Mouse (Mus musculus) lung, postnatal 0 days (tissue): ENCODE measurements at regions not wholly inside any gene's neighbourhood (a gene's known extent, or its start where the extent isn't known, plus 50 kb on each side); places are given as distances from the start of the nearest gene placed in this dataset.

Experiments
- CTCF ChIP-seq: IDR thresholded peaks from 2 replicates; pipeline ENCODE4 v1.5.1; 2016; ENCODE audit warnings: antibody characterized with exemption, mild to moderate bottlenecking
- EP300 ChIP-seq: IDR thresholded peaks from 2 replicates; pipeline ENCODE4 v1.6.1; 2016; ENCODE audit warnings: antibody characterized with exemption, mild to moderate bottlenecking, control low read depth

DNA sequence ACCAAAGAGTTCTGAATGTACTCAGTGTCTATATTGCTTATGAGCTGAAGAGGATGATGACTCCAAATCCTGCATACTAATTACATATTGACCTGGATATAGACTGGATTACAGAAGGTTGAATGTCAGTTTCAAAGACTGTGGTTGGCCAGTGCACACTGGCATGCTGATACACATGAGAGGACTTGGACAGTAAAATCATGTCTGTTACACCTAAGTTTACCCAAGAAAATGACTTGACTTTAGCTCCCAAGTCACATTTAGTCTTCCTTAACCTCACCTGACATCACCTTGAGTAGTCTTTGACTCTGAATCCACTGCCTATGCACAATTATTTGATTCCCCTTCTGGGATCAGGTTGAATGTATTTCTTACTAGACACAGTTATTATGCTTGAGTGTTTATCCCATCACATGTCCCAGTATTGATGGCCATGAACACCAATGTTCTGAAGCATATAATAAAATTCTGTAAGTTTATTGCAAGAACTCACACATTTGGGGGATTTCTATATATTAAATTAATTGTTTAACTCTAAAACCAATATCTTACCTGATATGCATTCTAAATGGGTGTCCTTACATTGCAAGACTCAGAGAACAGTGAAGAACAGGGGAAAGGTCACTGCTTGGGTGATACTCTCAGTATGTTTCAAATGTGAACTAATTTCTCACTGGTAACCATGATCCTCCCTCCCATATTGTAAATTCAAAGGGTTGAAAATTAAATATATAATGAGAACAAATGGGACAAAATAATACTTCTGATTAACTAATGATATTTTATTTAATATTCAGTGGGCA is 116.0 kb downstream of the Olfr164 start:
- TF ChIP-seq CTCF: no peak
- no peak for TF ChIP-seq EP300
